Mouse (Mus musculus): Measurements from ENCODE around the gene Ndrg3. TPM values are rescaled to one million over a fixed set of nuclear protein-coding genes. Genes with fewer than 3 reads are reported as not detected.

Ndrg3 gene
- polyA plus RNA-seq (2012; rRNA removed): 97.8 and 102 TPM in 2 replicates

DNA sequence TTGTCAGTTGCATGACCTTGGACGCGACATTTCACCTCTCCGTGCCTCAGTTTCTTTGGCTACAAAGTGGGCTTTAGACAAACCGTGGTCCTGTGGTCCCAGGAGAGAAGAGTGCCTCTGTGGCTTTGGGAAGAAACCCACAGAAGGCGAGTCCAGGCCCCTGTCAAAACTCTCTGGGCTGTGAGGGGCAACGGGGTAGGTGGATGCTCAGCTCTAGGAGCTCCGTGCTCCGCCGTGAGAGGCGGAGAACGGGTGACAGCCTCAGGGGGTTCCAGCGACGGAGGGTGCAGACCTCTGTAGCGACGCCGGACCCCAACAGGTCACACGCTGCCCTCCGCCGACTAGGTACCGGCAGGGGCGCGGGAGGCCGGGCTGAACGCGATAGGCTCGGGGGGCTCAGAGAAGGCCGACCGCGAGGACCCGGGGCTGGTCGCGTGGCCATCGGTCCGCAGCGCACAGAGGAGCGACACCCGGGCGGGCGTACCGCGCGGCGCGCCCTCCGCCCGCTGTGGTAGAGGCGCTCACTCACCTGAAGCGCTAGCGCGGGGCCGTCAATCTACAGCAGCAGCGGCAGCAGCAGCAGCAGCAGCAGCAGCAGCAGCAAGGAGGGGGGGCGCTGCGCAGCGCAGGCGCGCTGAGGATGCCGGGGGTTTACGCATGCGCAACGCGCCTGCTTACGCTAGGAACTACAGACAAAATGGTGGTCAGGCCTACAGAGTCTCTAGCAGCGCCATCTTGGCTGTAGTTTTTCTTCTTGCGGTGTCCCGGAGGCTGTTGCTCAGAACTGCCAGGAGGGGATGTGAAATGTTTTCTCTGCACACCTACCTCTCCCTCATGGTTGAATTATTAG, at the start of gene Ndrg3:
Gene Ndrg3 (minus strand): TSS at position 587 of the 850 bp plus-strand sequence.
- under 1% methylated on average over 66 of the region's 66 CpGs for WGBS
- peak; percentile 45; the same call in 1 of the 2 replicates for TF ChIP-seq CTCF (conservative IDR thresholded peaks at IDR 0.05; ENCODE audit: insufficient read depth, insufficient read length, low read depth, low read length)
- TF ChIP-seq POLR2A (IDR thresholded peaks at IDR 0.05; ENCODE audit: low read depth, low read length): no peak

DNA sequence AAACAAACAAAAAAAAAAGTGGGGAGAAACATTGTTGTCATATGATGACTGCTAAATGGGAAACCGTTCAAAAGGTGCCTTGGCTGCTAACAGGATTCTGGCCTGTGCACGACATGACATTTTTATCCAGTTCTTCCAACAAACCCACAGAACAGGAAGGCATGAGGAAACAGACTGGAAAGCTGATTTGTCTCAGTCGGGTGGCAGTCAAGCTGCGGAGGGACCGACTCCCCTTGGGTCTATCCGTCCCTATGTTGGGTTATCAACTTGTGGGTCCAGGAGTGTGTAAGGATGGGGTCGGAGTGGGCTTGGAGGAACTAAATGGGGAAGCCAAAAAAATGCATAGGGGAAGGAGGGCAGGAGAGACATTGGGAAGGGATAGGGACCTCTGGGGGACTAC, 49.6 kb upstream of the Ndrg3 start:
- TF ChIP-seq CTCF (conservative IDR thresholded peaks at IDR 0.05; ENCODE audit: insufficient read depth, insufficient read length, low read depth, low read length): no peak
- no peak for TF ChIP-seq POLR2A (IDR thresholded peaks at IDR 0.05; ENCODE audit: low read depth, low read length)
- H3K4me1 ChIP-seq (ENCODE audit: control insufficient read depth, insufficient read depth, low read length): no peaks in the 10 kb centered on the region
- no peaks in the 10 kb centered on the region for H3K27me3 ChIP-seq (replicated peaks; ENCODE audit: control insufficient read depth, insufficient read depth, low read length)
- no peak overlapping the region for H3K27ac ChIP-seq (ENCODE audit: insufficient read depth, low read depth, low read length)
- WGBS: 80% methylated on average over 7 of the region's 7 CpGs
- no peak for DNase-seq
- no peak overlapping the region for H3K4me3 ChIP-seq (ENCODE audit: insufficient read depth, low read depth, low read length)
- H3K36me3 ChIP-seq (ENCODE audit: control insufficient read depth, insufficient read depth, low read length): no peaks in the 10 kb centered on the region

More for the DNA sequence above, at the start of gene Ndrg3:
- no peaks in the 10 kb centered on the region for H3K36me3 ChIP-seq (ENCODE audit: control insufficient read depth, insufficient read depth, low read length)
- no peaks in the 10 kb centered on the region for H3K27me3 ChIP-seq (replicated peaks; ENCODE audit: control insufficient read depth, insufficient read depth, low read length)
- peak; percentile 99 for DNase-seq
- peak within 1 kb of the TSS; percentile 80 for H3K4me3 ChIP-seq (ENCODE audit: insufficient read depth, low read depth, low read length)
- H3K27ac ChIP-seq (ENCODE audit: insufficient read depth, low read depth, low read length): peak within 1 kb of the TSS; percentile 22
- peaks cover 2% of the 10 kb centered on the region; the same call in 1 of the 2 replicates for H3K4me1 ChIP-seq (ENCODE audit: control insufficient read depth, insufficient read depth, low read length)

DNA sequence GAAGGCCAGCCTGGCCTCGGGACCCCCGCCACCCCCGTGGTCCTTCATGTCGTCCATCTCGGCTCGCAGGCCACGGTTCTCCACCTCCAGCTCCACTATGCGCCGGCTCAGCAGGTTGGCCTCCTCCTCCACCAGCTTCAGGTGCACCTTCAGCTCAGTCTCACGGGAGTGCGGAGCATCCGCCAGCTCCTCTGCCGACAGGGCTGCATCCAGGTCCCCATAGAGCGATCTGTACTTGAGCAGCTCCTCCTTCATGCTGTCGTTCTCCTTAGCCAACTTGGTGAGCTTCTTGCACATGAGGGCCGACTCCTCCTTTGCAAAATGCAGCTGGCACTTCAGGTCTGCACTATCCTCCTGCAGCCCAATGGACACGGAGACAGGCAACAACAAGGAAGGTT, 48.8 kb upstream of the Ndrg3 start:
- Histone ChIP-seq H3K4me3 (ENCODE audit: insufficient read depth, low read depth, low read length) (no peak overlapping the region), H3K36me3 (ENCODE audit: control insufficient read depth, insufficient read depth, low read length) (no peaks in the 10 kb centered on the region), H3K27ac (ENCODE audit: insufficient read depth, low read depth, low read length) (no peak overlapping the region), H3K27me3 (replicated peaks; ENCODE audit: control insufficient read depth, insufficient read depth, low read length) (no peaks in the 10 kb centered on the region), H3K4me1 (ENCODE audit: control insufficient read depth, insufficient read depth, low read length) (no peaks in the 10 kb centered on the region)
- WGBS: 82% methylated on average over 17 of the region's 17 CpGs
- no peak for TF ChIP-seq CTCF (conservative IDR thresholded peaks at IDR 0.05; ENCODE audit: insufficient read depth, insufficient read length, low read depth, low read length)
- TF ChIP-seq POLR2A (IDR thresholded peaks at IDR 0.05; ENCODE audit: low read depth, low read length): no peak
- DNase-seq: no peak

GRCm38 (mm10) chr2:157039900-157040648, 48.2 kb upstream of the Ndrg3 start:
- WGBS: 84% methylated on average over 50 of the region's 50 CpGs
- TF ChIP-seq POLR2A (IDR thresholded peaks at IDR 0.05; ENCODE audit: low read depth, low read length): no peak
- DNase-seq: peak; percentile 14

GRCm38 (mm10) chr2:157037303-157037702, 45.4 kb upstream of the Ndrg3 start:
- no peaks in the 10 kb centered on the region for H3K27me3 ChIP-seq (replicated peaks; ENCODE audit: control insufficient read depth, insufficient read depth, low read length)
- DNase-seq: no peak
- H3K4me3 ChIP-seq (ENCODE audit: insufficient read depth, low read depth, low read length): no peak overlapping the region
- WGBS: 84% methylated on average over 9 of the region's 9 CpGs
- TF ChIP-seq POLR2A (IDR thresholded peaks at IDR 0.05; ENCODE audit: low read depth, low read length) (no peak), CTCF (conservative IDR thresholded peaks at IDR 0.05; ENCODE audit: insufficient read depth, insufficient read length, low read depth, low read length) (no peak)
- H3K27ac ChIP-seq (ENCODE audit: insufficient read depth, low read depth, low read length): no peak overlapping the region
- no peaks in the 10 kb centered on the region for H3K36me3 ChIP-seq (ENCODE audit: control insufficient read depth, insufficient read depth, low read length)
- H3K4me1 ChIP-seq (ENCODE audit: control insufficient read depth, insufficient read depth, low read length): no peaks in the 10 kb centered on the region

More at GRCm38 (mm10) chr2:157039900-157040648, 48.2 kb upstream of the Ndrg3 start:
- Histone ChIP-seq H3K27ac (ENCODE audit: insufficient read depth, low read depth, low read length) (no peak overlapping the region), H3K36me3 (ENCODE audit: control insufficient read depth, insufficient read depth, low read length) (no peaks in the 10 kb centered on the region), H3K4me3 (ENCODE audit: insufficient read depth, low read depth, low read length) (no peak overlapping the region), H3K27me3 (replicated peaks; ENCODE audit: control insufficient read depth, insufficient read depth, low read length) (no peaks in the 10 kb centered on the region), H3K4me1 (ENCODE audit: control insufficient read depth, insufficient read depth, low read length) (no peaks in the 10 kb centered on the region)

DNA sequence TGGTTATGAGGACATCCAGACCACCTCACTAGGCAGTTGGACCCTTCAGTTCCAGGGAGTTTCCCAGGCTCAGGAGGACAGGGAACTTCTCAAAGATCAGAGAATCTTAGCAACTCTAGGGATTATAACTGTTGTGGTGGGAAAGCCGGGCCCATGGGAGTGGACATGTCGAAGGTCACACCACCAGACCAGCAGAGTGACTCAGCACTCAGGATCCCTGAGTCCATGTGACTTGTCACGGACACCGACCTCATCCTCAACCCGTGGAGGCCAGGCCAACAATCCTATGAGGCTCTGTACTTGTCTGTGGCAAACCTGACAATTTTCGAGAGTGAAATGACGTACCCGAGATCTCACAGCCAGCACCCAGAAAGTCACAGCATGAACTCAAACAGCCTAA, 44.5 kb upstream of the Ndrg3 start:
- DNase-seq: peak; percentile 36
- Histone ChIP-seq H3K4me3 (ENCODE audit: insufficient read depth, low read depth, low read length) (no peak overlapping the region), H3K4me1 (ENCODE audit: control insufficient read depth, insufficient read depth, low read length) (no peaks in the 10 kb centered on the region), H3K36me3 (ENCODE audit: control insufficient read depth, insufficient read depth, low read length) (no peaks in the 10 kb centered on the region), H3K27ac (ENCODE audit: insufficient read depth, low read depth, low read length) (no peak overlapping the region), H3K27me3 (replicated peaks; ENCODE audit: control insufficient read depth, insufficient read depth, low read length) (no peaks in the 10 kb centered on the region)
- 80% methylated on average over 8 of the region's 8 CpGs for WGBS
- no peak for TF ChIP-seq POLR2A (IDR thresholded peaks at IDR 0.05; ENCODE audit: low read depth, low read length)
- no peak for TF ChIP-seq CTCF (conservative IDR thresholded peaks at IDR 0.05; ENCODE audit: insufficient read depth, insufficient read length, low read depth, low read length)

DNA sequence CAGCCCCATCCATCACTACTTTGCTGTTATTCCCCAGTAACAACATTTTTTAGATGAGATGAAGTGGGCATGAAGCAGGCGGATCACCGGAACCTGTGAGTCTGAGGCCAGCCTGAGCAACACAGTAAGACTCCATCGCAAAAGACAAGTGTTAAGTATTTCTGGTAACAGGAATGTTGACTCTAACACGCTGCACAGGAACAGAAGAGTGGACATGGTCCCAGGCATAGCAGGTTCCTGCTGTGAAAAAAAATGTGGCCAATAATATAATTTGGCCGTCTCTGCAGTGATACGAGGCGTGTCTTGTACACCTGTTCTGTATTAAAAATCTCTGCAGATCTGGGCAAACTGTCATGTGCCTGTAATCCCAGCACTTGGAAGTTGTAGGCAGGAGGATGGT, 43.5 kb upstream of the Ndrg3 start:
- TF ChIP-seq POLR2A (IDR thresholded peaks at IDR 0.05; ENCODE audit: low read depth, low read length) (no peak), CTCF (conservative IDR thresholded peaks at IDR 0.05; ENCODE audit: insufficient read depth, insufficient read length, low read depth, low read length) (no peak)
- H3K27ac ChIP-seq (ENCODE audit: insufficient read depth, low read depth, low read length): no peak overlapping the region
- H3K27me3 ChIP-seq (replicated peaks; ENCODE audit: control insufficient read depth, insufficient read depth, low read length): no peaks in the 10 kb centered on the region
- H3K4me1 ChIP-seq (ENCODE audit: control insufficient read depth, insufficient read depth, low read length): no peaks in the 10 kb centered on the region
- no peak for DNase-seq
- no peak overlapping the region for H3K4me3 ChIP-seq (ENCODE audit: insufficient read depth, low read depth, low read length)
- WGBS: 89% methylated on average over 7 of the region's 7 CpGs
- no peaks in the 10 kb centered on the region for H3K36me3 ChIP-seq (ENCODE audit: control insufficient read depth, insufficient read depth, low read length)

Data from kidney, adult 2 months (tissue).